Mouse (Mus musculus) limb, embryonic 14.5 days (tissue): ENCODE results near the gene Ccdc81. TPM values are rescaled to one million over a fixed set of nuclear protein-coding genes. Genes with fewer than 3 reads are reported as not detected.

Experiments used
- ATAC-seq: fragments of 200-750 bp; cut with Nextera tagmentation; 2 replicates; pipeline ENCODE4 v1.8.0; 2017; ENCODE audit warnings: low read depth, moderate number of reproducible peaks, moderate TSS enrichment; ENCODE audit not compliant: low FRiP score
- DNase-seq: peaks from one replicate; pipeline ENCODE4 v3.0.0-alpha.2; 2015; ENCODE audit warnings: low spot score
- H3K27ac ChIP-seq: fragments of 300-500 bp; sonication (generic); replicated peaks from 2 replicates; pipeline ENCODE4 v1.5.1; 2014; ENCODE audit warnings: low read depth, mild to moderate bottlenecking, low read length, moderate library complexity, mixed read lengths
- H3K27me3 ChIP-seq: fragments of 300-500 bp; sonication (generic); 2 replicates; pipeline ENCODE4 v1.6.1; 2014; ENCODE audit warnings: low read length, mixed read lengths; ENCODE audit not compliant: control insufficient read depth, insufficient read depth
- H3K36me3 ChIP-seq: fragments of 300-500 bp; sonication (generic); 2 replicates; pipeline ENCODE4 v1.6.1; 2014; ENCODE audit warnings: mild to moderate bottlenecking, low read length, moderate library complexity, mixed read lengths; ENCODE audit not compliant: control insufficient read depth, insufficient read depth
- H3K4me1 ChIP-seq: fragments of 300-500 bp; sonication (generic); 2 replicates; pipeline ENCODE4 v1.6.1; 2014; ENCODE audit warnings: antibody characterized with exemption, low read length, mixed read lengths; ENCODE audit not compliant: control insufficient read depth, insufficient read depth
- H3K4me2 ChIP-seq: fragments of 300-500 bp; sonication (generic); replicated peaks from 2 replicates; pipeline ENCODE4 v1.6.1; 2014; ENCODE audit warnings: low read depth, mild to moderate bottlenecking, low read length, moderate library complexity; ENCODE audit not compliant: severe bottlenecking
- H3K4me3 ChIP-seq: fragments of 300-500 bp; sonication (generic); replicated peaks from 2 replicates; pipeline ENCODE4 v1.5.1; 2014; ENCODE audit warnings: low read length
- H3K9ac ChIP-seq: fragments of 300-500 bp; sonication (generic); 2 replicates; pipeline ENCODE4 v1.6.1; 2014; ENCODE audit warnings: mild to moderate bottlenecking, low read depth, low read length, moderate library complexity; ENCODE audit not compliant: severe bottlenecking
- H3K9me3 ChIP-seq: fragments of 300-500 bp; sonication (generic); 2 replicates; pipeline ENCODE4 v1.6.1; 2016; ENCODE audit warnings: low read length; ENCODE audit not compliant: control insufficient read depth
- POLR2A ChIP-seq: fragments of 200-500 bp; IDR thresholded peaks from 2 replicates; pipeline ENCODE4 v1.8.0; 2012; ENCODE audit warnings: inconsistent platforms, mild to moderate bottlenecking, moderate library complexity, borderline replicate concordance; ENCODE audit not compliant: insufficient read depth, insufficient read length; ENCODE audit errors: extremely low read depth
- WGBS: fragments of 180-500 bp; shearing (Covaris S2); extraction: QIAGEN DNeasy Blood & Tissue Kit; methylation state at CpG from one replicate; pipeline ENCODE4 v1.1.7; 2014; 5-methylcytosine and 5-hydroxymethylcytosine counted together
- polyA plus RNA-seq, 2 experiments: library from polyadenylated mRNA; depleted of rRNA in 1 of 2; stranded (reverse) in 1 of 2; unstranded in 1 of 2; fragments of >200 nt; fragmentation: Nextera tagmentation in 1 of 2; extraction: Ambion mirVana in 1 of 2; gene quantifications; 2 replicates each; pipeline versions ENCODE4 v1.2.1 to v1.2.3; 2012 to 2014

Gene Ccdc81
- polyA plus RNA-seq, 2 experiments: 0.16 TPM; not detected in 1

DNA sequence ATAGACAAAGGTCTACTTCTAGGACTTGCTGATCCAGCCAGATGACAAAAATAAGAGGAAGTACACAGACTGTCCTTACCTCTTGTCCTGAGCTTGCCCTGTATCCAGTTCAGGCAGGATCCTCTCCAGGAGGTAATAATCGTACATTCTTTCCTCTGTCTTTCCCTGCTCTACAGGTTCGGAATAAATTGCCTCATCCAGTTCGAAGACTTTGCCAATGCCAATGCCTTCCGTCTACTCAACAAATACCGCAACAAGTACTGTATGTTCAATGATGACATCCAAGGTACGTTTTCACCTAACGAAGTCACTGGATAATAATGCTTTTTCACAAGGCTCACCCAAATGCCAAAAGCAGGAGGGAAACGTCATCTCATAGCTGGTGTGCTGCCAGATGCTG lies 69.9 kb downstream of the Ccdc81 start:
- Histone ChIP-seq H3K4me2 (no peak overlapping the region), H3K27me3 (no peaks in the 10 kb centered on the region), H3K4me3 (no peak overlapping the region), H3K9ac (no peak overlapping the region), H3K4me1 (peaks cover 9% of the 10 kb centered on the region; the same call in 1 of the 2 replicates), H3K9me3 (no peaks in the 10 kb centered on the region), H3K36me3 (no peaks in the 10 kb centered on the region), H3K27ac (no peak overlapping the region)
- ATAC-seq (no peak), DNase-seq (peak; percentile 22)
- WGBS: 73% methylated on average over 8 of the region's 8 CpGs
- TF ChIP-seq POLR2A: no peak

- DNase-seq: peak; percentile 24
- no peak overlapping the region for H3K4me3 ChIP-seq
- ATAC-seq: no peak
- no peak overlapping the region for H3K9ac ChIP-seq
- no peak for TF ChIP-seq POLR2A
- H3K4me1 ChIP-seq: peaks cover 20% of the 10 kb centered on the region
- H3K27ac ChIP-seq: no peak overlapping the region
- H3K36me3 ChIP-seq: no peaks in the 10 kb centered on the region
- no peaks in the 10 kb centered on the region for H3K9me3 ChIP-seq
- no peaks in the 10 kb centered on the region for H3K27me3 ChIP-seq
- WGBS: 61% methylated on average over 7 of the region's 7 CpGs
- no peak overlapping the region for H3K4me2 ChIP-seq
These were observed 74.2 kb downstream of the Ccdc81 start for GRCm38 (mm10) chr7:89829201-89829600.

- peak overlapping the region; percentile 56 for H3K27ac ChIP-seq
- WGBS: 19% methylated on average over 4 of the region's 4 CpGs
- no peak overlapping the region for H3K4me3 ChIP-seq
- no peaks in the 10 kb centered on the region for H3K9me3 ChIP-seq
- ATAC-seq (peak; percentile 54), DNase-seq (peak; percentile 36)
- no peak overlapping the region for H3K4me2 ChIP-seq
- H3K9ac ChIP-seq: no peak overlapping the region
- H3K27me3 ChIP-seq: no peaks in the 10 kb centered on the region
- no peak for TF ChIP-seq POLR2A
- H3K4me1 ChIP-seq: peaks cover 20% of the 10 kb centered on the region
- H3K36me3 ChIP-seq: no peaks in the 10 kb centered on the region
These were observed 74.9 kb downstream of the Ccdc81 start for GRCm38 (mm10) chr7:89828436-89829065.

Other genes starting within 250 kb of the Ccdc81 start
- gene Hikeshi, start 37.6 kb upstream of the Ccdc81 start, polyA plus RNA-seq (2012; rRNA removed): 69.6 and 71.4 TPM in 2 replicates
- gene Hikeshi, start 37.6 kb upstream of the Ccdc81 start, polyA plus RNA-seq (2014; fragmentation: Nextera tagmentation; extraction: Ambion mirVana): 124 and 126 TPM in 2 replicates
- 58.8 and 99.5 TPM in 2 replicates for gene Eed, start 77.4 kb upstream of the Ccdc81 start, polyA plus RNA-seq (2012; rRNA removed)
- gene Eed, start 77.4 kb upstream of the Ccdc81 start, polyA plus RNA-seq (2014; fragmentation: Nextera tagmentation; extraction: Ambion mirVana): 62.8 and 73.0 TPM in 2 replicates
- 153 and 155 TPM in 2 replicates for gene Picalm, start 226.6 kb upstream of the Ccdc81 start, polyA plus RNA-seq (2012; rRNA removed)
- 53.6 and 59.6 TPM in 2 replicates for gene Picalm, start 226.6 kb upstream of the Ccdc81 start, polyA plus RNA-seq (2014; fragmentation: Nextera tagmentation; extraction: Ambion mirVana)